Mouse (Mus musculus): ENCODE measurements around the gene Twf2.
"Not testable (repeated sequence)": the region's sequence is repeated elsewhere in the genome, so short reads cannot be mapped to it uniquely, and the experiment has no call there.

The Twf2 gene

GRCm38 (mm10) chr9:106202819-106203636 is at the start of gene Twf2:
Gene Twf2, plus strand, starts transcription at chr9:106203108.
- DNase-seq (ENCODE audit: low spot score), result peak; percentile 88

GRCm38 (mm10) chr9:106154106-106154505 is 48.8 kb upstream of the Twf2 start:
- DNase-seq (ENCODE audit: low spot score), result no peak

- peak; percentile 55 for DNase-seq (ENCODE audit: low spot score)
Measured at GRCm38 (mm10) chr9:106156419-106156818, 46.5 kb upstream of the Twf2 start.

- no peak for DNase-seq (ENCODE audit: low spot score)
Measured at GRCm38 (mm10) chr9:106156921-106157622, 45.8 kb upstream of the Twf2 start.

- DNase-seq (ENCODE audit: low spot score), result no peak
Measured at GRCm38 (mm10) chr9:106157623-106157925, 45.3 kb upstream of the Twf2 start.

GRCm38 (mm10) chr9:106158037-106158491 is 44.8 kb upstream of the Twf2 start, which contains the start of gene Glyctk:
Gene Glyctk, minus strand, starts transcription at chr9:106158138.
- DNase-seq (ENCODE audit: low spot score), result no peak

GRCm38 (mm10) chr9:106159237-106159636 is 43.7 kb upstream of the Twf2 start:
- DNase-seq (ENCODE audit: low spot score), result no peak

GRCm38 (mm10) chr9:106159784-106160301 is 43.1 kb upstream of the Twf2 start:
- DNase-seq (ENCODE audit: low spot score), result peak; percentile 92

- no peak for DNase-seq (ENCODE audit: low spot score)
Measured at GRCm38 (mm10) chr9:106160426-106160825, 42.5 kb upstream of the Twf2 start.

- DNase-seq (ENCODE audit: low spot score), result peak; percentile 67
Measured at GRCm38 (mm10) chr9:106166709-106167108, 36.2 kb upstream of the Twf2 start.

GRCm38 (mm10) chr9:106167241-106167640 is 35.7 kb upstream of the Twf2 start:
- no peak for DNase-seq (ENCODE audit: low spot score)

- no peak for DNase-seq (ENCODE audit: low spot score)
Measured at GRCm38 (mm10) chr9:106167703-106168102, 35.2 kb upstream of the Twf2 start.

GRCm38 (mm10) chr9:106169006-106169405 is 33.9 kb upstream of the Twf2 start:
- DNase-seq (ENCODE audit: low spot score), result not testable (repeated sequence)

- no peak for DNase-seq (ENCODE audit: low spot score)
Measured at GRCm38 (mm10) chr9:106169917-106170316, 33.0 kb upstream of the Twf2 start.

GRCm38 (mm10) chr9:106170556-106171345 is 32.2 kb upstream of the Twf2 start, which contains the start of gene Wdr82:
Gene Wdr82, plus strand, starts transcription at chr9:106170928.
- peak; percentile 93 for DNase-seq (ENCODE audit: low spot score)

- peak; percentile 74 for DNase-seq (ENCODE audit: low spot score)
Measured at GRCm38 (mm10) chr9:106171346-106172158, 31.4 kb upstream of the Twf2 start.

GRCm38 (mm10) chr9:106172527-106172926 is 30.4 kb upstream of the Twf2 start:
- DNase-seq (ENCODE audit: low spot score), result no peak

GRCm38 (mm10) chr9:106173363-106173762 is 29.5 kb upstream of the Twf2 start:
- no peak for DNase-seq (ENCODE audit: low spot score)

GRCm38 (mm10) chr9:106175552-106176200 is 27.2 kb upstream of the Twf2 start:
- DNase-seq (ENCODE audit: low spot score), result no peak

- no peak for DNase-seq (ENCODE audit: low spot score)
Measured at GRCm38 (mm10) chr9:106176769-106177168, 26.1 kb upstream of the Twf2 start.

GRCm38 (mm10) chr9:106177799-106178198 is 25.1 kb upstream of the Twf2 start:
- DNase-seq (ENCODE audit: low spot score), result no peak

Measured in testis, postnatal 14 days (tissue).